Mouse (Mus musculus): Measurements from ENCODE around the gene Cux1. TPM values are rescaled to one million over a fixed set of nuclear protein-coding genes. Genes with fewer than 3 reads are reported as not detected.
A peak's percentile ranks its signal among the peaks of the same experiment; 100 is the strongest.

The Cux1 gene
- polyA plus RNA-seq, 1 experiment from 2014 or later = 130 TPM

GRCm38 (mm10) chr5:136563104-136563503 lies 4.2 kb downstream of the Cux1 start:
- Histone ChIP-seq H3K27me3 (ENCODE audit: control insufficient read depth, insufficient read depth, low read length) (no peaks in the 10 kb centered on the region), H3K4me1 (ENCODE audit: control insufficient read depth, insufficient read depth, low read length) (peaks cover 25% of the 10 kb centered on the region), H3K4me2 (no peak overlapping the region), H3K9me3 (ENCODE audit: control insufficient read depth, low read length) (no peaks in the 10 kb centered on the region), H3K9ac (ENCODE audit: low read length) (no peak overlapping the region), H3K27ac (ENCODE audit: low read depth, low read length) (no peak overlapping the region), H3K36me3 (ENCODE audit: control insufficient read depth, insufficient read depth, low read length) (no peaks in the 10 kb centered on the region), H3K4me3 (ENCODE audit: low read depth, low read length) (no peak overlapping the region)
- DNase-seq (ENCODE audit: low spot score, missing footprints) (no peak), ATAC-seq (ENCODE audit: low FRiP score) (no peak)
- 61% methylated on average over 4 of the region's 4 CpGs for WGBS

GRCm38 (mm10) chr5:136562212-136562611 lies 5.1 kb downstream of the Cux1 start:
- 89% methylated on average over 1 of the region's 1 CpGs for WGBS
- Histone ChIP-seq H3K4me3 (ENCODE audit: low read depth, low read length) (no peak overlapping the region), H3K9me3 (ENCODE audit: control insufficient read depth, low read length) (no peaks in the 10 kb centered on the region), H3K9ac (ENCODE audit: low read length) (no peak overlapping the region), H3K27ac (ENCODE audit: low read depth, low read length) (no peak overlapping the region), H3K36me3 (ENCODE audit: control insufficient read depth, insufficient read depth, low read length) (no peaks in the 10 kb centered on the region), H3K4me1 (ENCODE audit: control insufficient read depth, insufficient read depth, low read length) (peaks cover 22% of the 10 kb centered on the region), H3K27me3 (ENCODE audit: control insufficient read depth, insufficient read depth, low read length) (no peaks in the 10 kb centered on the region), H3K4me2 (no peak overlapping the region)
- ATAC-seq (ENCODE audit: low FRiP score) (no peak), DNase-seq (ENCODE audit: low spot score, missing footprints) (no peak)

- ATAC-seq (ENCODE audit: low FRiP score) (no peak), DNase-seq (ENCODE audit: low spot score, missing footprints) (peak; percentile 51)
- WGBS = 79% methylated on average over 1 of the region's 1 CpGs
- Histone ChIP-seq H3K36me3 (ENCODE audit: control insufficient read depth, insufficient read depth, low read length) (no peaks in the 10 kb centered on the region), H3K4me3 (ENCODE audit: low read depth, low read length) (no peak overlapping the region), H3K27me3 (ENCODE audit: control insufficient read depth, insufficient read depth, low read length) (no peaks in the 10 kb centered on the region), H3K27ac (ENCODE audit: low read depth, low read length) (no peak overlapping the region), H3K4me2 (no peak overlapping the region), H3K9me3 (ENCODE audit: control insufficient read depth, low read length) (no peaks in the 10 kb centered on the region), H3K9ac (ENCODE audit: low read length) (no peak overlapping the region), H3K4me1 (ENCODE audit: control insufficient read depth, insufficient read depth, low read length) (peaks cover 22% of the 10 kb centered on the region)
Observed at GRCm38 (mm10) chr5:136561641-136562040, 5.6 kb downstream of the Cux1 start.

- Histone ChIP-seq H3K4me2 (no peak overlapping the region), H3K9me3 (ENCODE audit: control insufficient read depth, low read length) (no peaks in the 10 kb centered on the region), H3K4me1 (ENCODE audit: control insufficient read depth, insufficient read depth, low read length) (peaks cover 22% of the 10 kb centered on the region), H3K27me3 (ENCODE audit: control insufficient read depth, insufficient read depth, low read length) (no peaks in the 10 kb centered on the region), H3K4me3 (ENCODE audit: low read depth, low read length) (no peak overlapping the region), H3K36me3 (ENCODE audit: control insufficient read depth, insufficient read depth, low read length) (no peaks in the 10 kb centered on the region), H3K9ac (ENCODE audit: low read length) (no peak overlapping the region), H3K27ac (ENCODE audit: low read depth, low read length) (no peak overlapping the region)
- 82% methylated on average over 7 of the region's 7 CpGs for WGBS
- DNase-seq (ENCODE audit: low spot score, missing footprints) (peak; percentile 66), ATAC-seq (ENCODE audit: low FRiP score) (no peak)
Observed at GRCm38 (mm10) chr5:136560656-136561055, 6.6 kb downstream of the Cux1 start.

- ATAC-seq (ENCODE audit: low FRiP score) = no peak
- 75% methylated on average over 4 of the region's 4 CpGs for WGBS
Observed at GRCm38 (mm10) chr5:136557446-136557845, 9.8 kb downstream of the Cux1 start.

GRCm38 (mm10) chr5:136556328-136557262 lies 10.7 kb downstream of the Cux1 start:
- no peak overlapping the region for H3K4me2 ChIP-seq
- H3K9me3 ChIP-seq (ENCODE audit: control insufficient read depth, low read length) = no peaks in the 10 kb centered on the region
- WGBS = 88% methylated on average over 14 of the region's 14 CpGs
- H3K27ac ChIP-seq (ENCODE audit: low read depth, low read length) = no peak overlapping the region
- H3K4me3 ChIP-seq (ENCODE audit: low read depth, low read length) = no peak overlapping the region
- H3K4me1 ChIP-seq (ENCODE audit: control insufficient read depth, insufficient read depth, low read length) = peaks cover 4% of the 10 kb centered on the region; the same call in 1 of the 2 replicates
- H3K9ac ChIP-seq (ENCODE audit: low read length) = no peak overlapping the region
- no peak for ATAC-seq (ENCODE audit: low FRiP score)
- DNase-seq (ENCODE audit: low spot score, missing footprints) = peak; percentile 53
- no peaks in the 10 kb centered on the region for H3K27me3 ChIP-seq (ENCODE audit: control insufficient read depth, insufficient read depth, low read length)
- no peaks in the 10 kb centered on the region for H3K36me3 ChIP-seq (ENCODE audit: control insufficient read depth, insufficient read depth, low read length)

More at GRCm38 (mm10) chr5:136557446-136557845, 9.8 kb downstream of the Cux1 start:
- Histone ChIP-seq H3K4me1 (ENCODE audit: control insufficient read depth, insufficient read depth, low read length) (peaks cover 4% of the 10 kb centered on the region; the same call in 1 of the 2 replicates), H3K4me2 (no peak overlapping the region), H3K4me3 (ENCODE audit: low read depth, low read length) (no peak overlapping the region), H3K27me3 (ENCODE audit: control insufficient read depth, insufficient read depth, low read length) (no peaks in the 10 kb centered on the region), H3K9me3 (ENCODE audit: control insufficient read depth, low read length) (no peaks in the 10 kb centered on the region), H3K36me3 (ENCODE audit: control insufficient read depth, insufficient read depth, low read length) (no peaks in the 10 kb centered on the region), H3K9ac (ENCODE audit: low read length) (no peak overlapping the region), H3K27ac (ENCODE audit: low read depth, low read length) (no peak overlapping the region)
- DNase-seq (ENCODE audit: low spot score, missing footprints) = peak; percentile 39

- ATAC-seq (ENCODE audit: low FRiP score) = no peak
- peaks cover 4% of the 10 kb centered on the region; the same call in 1 of the 2 replicates for H3K4me1 ChIP-seq (ENCODE audit: control insufficient read depth, insufficient read depth, low read length)
- no peak overlapping the region for H3K4me3 ChIP-seq (ENCODE audit: low read depth, low read length)
- no peaks in the 10 kb centered on the region for H3K27me3 ChIP-seq (ENCODE audit: control insufficient read depth, insufficient read depth, low read length)
- 81% methylated on average over 5 of the region's 5 CpGs for WGBS
- no peak overlapping the region for H3K27ac ChIP-seq (ENCODE audit: low read depth, low read length)
- no peak overlapping the region for H3K4me2 ChIP-seq
- DNase-seq (ENCODE audit: low spot score, missing footprints) = no peak
- H3K9me3 ChIP-seq (ENCODE audit: control insufficient read depth, low read length) = no peaks in the 10 kb centered on the region
- H3K36me3 ChIP-seq (ENCODE audit: control insufficient read depth, insufficient read depth, low read length) = no peaks in the 10 kb centered on the region
- no peak overlapping the region for H3K9ac ChIP-seq (ENCODE audit: low read length)
Observed at GRCm38 (mm10) chr5:136555703-136556102, 11.6 kb downstream of the Cux1 start.

GRCm38 (mm10) chr5:136552832-136553231 lies 14.5 kb downstream of the Cux1 start:
- no peak for ATAC-seq (ENCODE audit: low FRiP score)
- peaks cover 2% of the 10 kb centered on the region; the same call in 1 of the 2 replicates for H3K4me1 ChIP-seq (ENCODE audit: control insufficient read depth, insufficient read depth, low read length)
- no peak overlapping the region for H3K4me3 ChIP-seq (ENCODE audit: low read depth, low read length)
- H3K36me3 ChIP-seq (ENCODE audit: control insufficient read depth, insufficient read depth, low read length) = no peaks in the 10 kb centered on the region
- DNase-seq (ENCODE audit: low spot score, missing footprints) = peak; percentile 74
- H3K4me2 ChIP-seq = no peak overlapping the region
- no peak overlapping the region for H3K27ac ChIP-seq (ENCODE audit: low read depth, low read length)
- H3K9me3 ChIP-seq (ENCODE audit: control insufficient read depth, low read length) = no peaks in the 10 kb centered on the region
- no peak overlapping the region for H3K9ac ChIP-seq (ENCODE audit: low read length)
- H3K27me3 ChIP-seq (ENCODE audit: control insufficient read depth, insufficient read depth, low read length) = no peaks in the 10 kb centered on the region

- DNase-seq (ENCODE audit: low spot score, missing footprints) (peak; percentile 68), ATAC-seq (ENCODE audit: low FRiP score) (no peak)
- WGBS = 87% methylated on average over 3 of the region's 3 CpGs
- H3K27ac ChIP-seq (ENCODE audit: low read depth, low read length) = no peak overlapping the region
- no peak overlapping the region for H3K4me2 ChIP-seq
- H3K27me3 ChIP-seq (ENCODE audit: control insufficient read depth, insufficient read depth, low read length) = no peaks in the 10 kb centered on the region
- no peak overlapping the region for H3K4me3 ChIP-seq (ENCODE audit: low read depth, low read length)
- no peaks in the 10 kb centered on the region for H3K36me3 ChIP-seq (ENCODE audit: control insufficient read depth, insufficient read depth, low read length)
- peaks cover 2% of the 10 kb centered on the region; the same call in 1 of the 2 replicates for H3K4me1 ChIP-seq (ENCODE audit: control insufficient read depth, insufficient read depth, low read length)
- H3K9ac ChIP-seq (ENCODE audit: low read length) = no peak overlapping the region
- H3K9me3 ChIP-seq (ENCODE audit: control insufficient read depth, low read length) = no peaks in the 10 kb centered on the region
Observed at GRCm38 (mm10) chr5:136552093-136552492, 15.2 kb downstream of the Cux1 start.

Measured in midbrain, embryonic 11.5 days (tissue).